Comparison of ENCODE assay signal across 8 mouse cellular contexts in the genomic region with DNA sequence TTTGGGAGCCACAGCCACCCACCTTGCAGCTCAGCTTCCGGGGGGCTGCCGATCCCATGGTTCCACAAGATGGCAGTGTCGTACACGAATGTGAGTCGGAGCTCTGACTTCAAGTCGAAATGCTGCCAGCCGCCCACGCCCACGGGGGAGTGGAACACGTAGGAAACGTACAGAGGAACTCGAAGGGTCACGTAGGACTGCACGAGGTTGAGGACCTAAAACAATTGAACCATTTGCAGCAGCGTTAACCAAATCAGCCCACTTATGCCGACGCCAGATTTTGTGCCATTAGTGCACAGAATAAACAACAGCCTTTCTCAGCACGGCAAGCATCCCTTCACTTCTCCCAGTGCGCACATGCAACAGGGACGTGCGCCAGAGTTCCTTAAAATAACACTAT. TPM values are rescaled to one million over a fixed set of nuclear protein-coding genes. Genes with fewer than 3 reads are reported as not detected.
DNase-seq lines count a peak whose midpoint lies in the region; ATAC-seq lines count a peak whose summit lies in the region.

No protein-coding gene starts in this region.

- ATAC-seq in hindbrain, embryonic 11.5 days (ENCODE audit: low FRiP score): 0 out of 2 replicates have a peak, but pooled peaks have one; percentile 49
- ATAC-seq in lung, embryonic 15.5 days (ENCODE audit: borderline replicate concordance, extremely low read depth, low FRiP score, low TSS enrichment): 0 out of 2 replicates have a peak, but pooled peaks have one; percentile 31

- no peak overlapping the region for H3K27ac ChIP-seq in hindbrain, embryonic 11.5 days (ENCODE audit: low read depth, low read length)
- H3K27ac ChIP-seq in lung, embryonic 15.5 days: no peak overlapping the region

- DNase-seq in Muller cell, postnatal 12 days (ENCODE audit: inconsistent ontology term): peak; percentile 83
- peak; percentile 38 for DNase-seq in cerebellum, adult 9-11 months
- DNase-seq in frontal cortex, postnatal 14 days (ENCODE audit: low spot score in 2 of 2): peak; percentile 78 to 82
- peak; percentile 86 for DNase-seq in hindbrain, embryonic 11.5 days (ENCODE audit: low spot score)
- DNase-seq in layer of hippocampus, adult 9-11 months: peak; percentile 86
- peak; percentile 34 for DNase-seq in retina, adult 2 months (ENCODE audit: low read depth, low spot score)
- peak; percentile 84 for DNase-seq in thymus, postnatal 4 days

- no peaks in the 10 kb centered on the region for H3K4me1 ChIP-seq in hindbrain, embryonic 11.5 days (replicated peaks; ENCODE audit: control insufficient read depth, insufficient read depth, low read length)
- peaks cover 5% of the 10 kb centered on the region; the same call in 1 of the 2 replicates for H3K4me1 ChIP-seq in lung, embryonic 15.5 days

- no peak overlapping the region for H3K4me3 ChIP-seq in hindbrain, embryonic 11.5 days (ENCODE audit: low read depth, low read length)
- H3K4me3 ChIP-seq in lung, embryonic 15.5 days: peak overlapping the region; percentile 37

- H3K9ac ChIP-seq in hindbrain, embryonic 11.5 days (ENCODE audit: low read depth, low read length): no peak overlapping the region
- no peak overlapping the region for H3K9ac ChIP-seq in lung, embryonic 15.5 days

- no peaks in the 10 kb centered on the region for H3K36me3 ChIP-seq in hindbrain, embryonic 11.5 days (ENCODE audit: control insufficient read depth, insufficient read depth, low read length)
- no peaks in the 10 kb centered on the region for H3K36me3 ChIP-seq in lung, embryonic 15.5 days

- peak overlapping the region; percentile 34 for H3K4me2 ChIP-seq in hindbrain, embryonic 11.5 days (replicated peaks; ENCODE audit: low read depth, low read length)
- H3K4me2 ChIP-seq in lung, embryonic 15.5 days: peak overlapping the region; percentile 68

- WGBS in hindbrain, embryonic 11.5 days: 15% methylated on average over 21 of the region's 21 CpGs
- WGBS in lung, embryonic 15.5 days: 4% methylated on average over 21 of the region's 21 CpGs

- no peaks in the 10 kb centered on the region for H3K27me3 ChIP-seq in hindbrain, embryonic 11.5 days (ENCODE audit: control insufficient read depth, insufficient read depth, low read length)
- no peaks in the 10 kb centered on the region for H3K27me3 ChIP-seq in lung, embryonic 15.5 days

- no peaks in the 10 kb centered on the region for H3K9me3 ChIP-seq in hindbrain, embryonic 11.5 days (ENCODE audit: control insufficient read depth, low read length)
- H3K9me3 ChIP-seq in lung, embryonic 15.5 days: no peaks in the 10 kb centered on the region

RNA-seq across cellular contexts. Expression of gene Stoml3, which starts 37.3 kb away (rescaled TPM):
- not detected in 2 replicates for polyA plus RNA-seq in hindbrain, embryonic 11.5 days (2014; fragmentation: Nextera tagmentation; extraction: Ambion mirVana)
- polyA plus RNA-seq in lung, embryonic 15.5 days (2015; fragmentation: Nextera tagmentation; extraction: Ambion mirVana): 0.14 TPM in 1 of 2 replicates, not detected in the other

Comparison
In these comparisons a context has a peak if more than half of its experiments do, and no peak if none do; other contexts are left out.
1. DNase-seq: peak in every context shown above with its lines; median percentile 86 in hindbrain, embryonic 11.5 days; 86 in layer of hippocampus, adult 9-11 months; 84 in thymus, postnatal 4 days; 83 in Muller cell, postnatal 12 days; 80 in frontal cortex, postnatal 14 days; 38 in cerebellum, adult 9-11 months; 34 in retina, adult 2 months.